Mouse (Mus musculus) common myeloid progenitor, adult 5-6 weeks (primary cell): Measurements from ENCODE around the gene Fancg. TPM values are rescaled to one million over a fixed set of nuclear protein-coding genes. Genes with fewer than 3 reads are reported as not detected.

ENCODE experiments used
- ATAC-seq: replicated peaks from 2 replicates; pipeline ENCODE4 v1.8.0; 2016; ENCODE audit warnings: low read depth, mild to moderate bottlenecking, moderate TSS enrichment, inconsistent platforms; ENCODE audit not compliant: poor library complexity, severe bottlenecking
- total RNA-seq: library from RNA; stranded (forward); fragments of 200-1000, 187-1606 nt; gene quantifications from 2 replicates; pipeline ENCODE4 v1.2.3, GENCODE M21; 2017

Fancg gene
- 15.4 and 20.2 TPM in 2 replicates for total RNA-seq

DNA sequence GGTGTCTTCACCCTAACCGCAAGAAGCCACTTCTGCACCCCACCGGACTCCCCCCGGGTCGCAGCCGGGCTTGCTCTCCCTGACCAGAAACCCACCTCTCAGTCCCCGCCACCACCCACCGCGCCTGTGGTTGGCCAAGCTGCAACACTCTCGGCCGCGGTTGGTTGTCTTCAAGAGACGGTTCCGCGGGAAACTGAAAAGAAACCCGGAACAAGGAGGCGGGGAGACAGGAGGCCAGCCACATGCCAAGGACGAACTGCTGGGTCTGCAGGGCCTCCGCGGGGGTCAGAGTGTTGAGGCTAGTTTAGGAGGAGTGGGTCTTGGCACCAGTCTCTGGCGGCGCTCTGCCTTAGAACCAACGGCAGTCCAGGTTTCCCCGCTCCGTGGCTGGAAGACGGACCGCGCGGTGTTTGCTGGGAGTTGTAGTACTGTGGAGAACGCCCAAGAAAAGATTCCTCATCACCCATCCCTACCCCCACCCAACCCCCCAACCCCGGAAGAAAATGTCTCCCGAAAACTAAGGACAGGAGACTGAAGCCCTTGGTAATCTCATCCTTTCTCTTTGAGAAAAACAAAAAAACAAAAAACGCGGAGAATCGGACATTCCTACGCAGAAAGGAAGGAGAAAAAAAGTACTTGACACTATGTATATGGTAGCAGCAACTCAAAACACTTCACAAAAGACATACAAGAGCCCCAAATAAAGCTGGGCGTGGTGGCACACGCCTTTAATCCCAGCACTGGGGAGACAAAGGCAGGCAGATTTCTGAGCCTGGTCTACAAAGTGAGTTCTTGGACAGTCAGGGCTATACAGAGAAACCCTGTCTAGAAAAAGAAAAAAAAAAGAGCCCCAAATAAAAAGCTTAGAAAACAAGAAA is at the start of gene Fancg:
Fancg (minus strand) TSS at position 346 of the 878 bp plus-strand sequence.
- ATAC-seq: peak; percentile 88

DNA sequence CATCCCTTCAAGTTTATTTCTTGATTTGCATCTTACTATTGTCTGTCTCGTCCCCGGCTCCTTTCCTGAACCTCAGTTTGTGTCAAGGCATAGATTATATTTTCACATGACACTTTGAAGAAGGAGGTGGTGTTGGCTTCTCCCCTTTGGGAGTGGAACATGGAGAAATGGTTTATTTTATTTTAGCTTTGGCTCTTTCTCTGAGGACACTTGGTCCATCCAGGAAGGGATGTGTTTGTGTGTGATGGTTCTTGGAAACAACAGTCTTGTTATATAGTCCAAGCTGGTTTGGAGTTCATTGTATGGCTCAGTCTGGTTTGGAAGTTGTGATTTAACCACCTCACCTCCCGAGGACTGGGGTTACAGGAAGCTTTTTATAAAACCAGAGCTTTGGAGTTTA is 49.4 kb upstream of the Fancg start:
- no peak for ATAC-seq

DNA sequence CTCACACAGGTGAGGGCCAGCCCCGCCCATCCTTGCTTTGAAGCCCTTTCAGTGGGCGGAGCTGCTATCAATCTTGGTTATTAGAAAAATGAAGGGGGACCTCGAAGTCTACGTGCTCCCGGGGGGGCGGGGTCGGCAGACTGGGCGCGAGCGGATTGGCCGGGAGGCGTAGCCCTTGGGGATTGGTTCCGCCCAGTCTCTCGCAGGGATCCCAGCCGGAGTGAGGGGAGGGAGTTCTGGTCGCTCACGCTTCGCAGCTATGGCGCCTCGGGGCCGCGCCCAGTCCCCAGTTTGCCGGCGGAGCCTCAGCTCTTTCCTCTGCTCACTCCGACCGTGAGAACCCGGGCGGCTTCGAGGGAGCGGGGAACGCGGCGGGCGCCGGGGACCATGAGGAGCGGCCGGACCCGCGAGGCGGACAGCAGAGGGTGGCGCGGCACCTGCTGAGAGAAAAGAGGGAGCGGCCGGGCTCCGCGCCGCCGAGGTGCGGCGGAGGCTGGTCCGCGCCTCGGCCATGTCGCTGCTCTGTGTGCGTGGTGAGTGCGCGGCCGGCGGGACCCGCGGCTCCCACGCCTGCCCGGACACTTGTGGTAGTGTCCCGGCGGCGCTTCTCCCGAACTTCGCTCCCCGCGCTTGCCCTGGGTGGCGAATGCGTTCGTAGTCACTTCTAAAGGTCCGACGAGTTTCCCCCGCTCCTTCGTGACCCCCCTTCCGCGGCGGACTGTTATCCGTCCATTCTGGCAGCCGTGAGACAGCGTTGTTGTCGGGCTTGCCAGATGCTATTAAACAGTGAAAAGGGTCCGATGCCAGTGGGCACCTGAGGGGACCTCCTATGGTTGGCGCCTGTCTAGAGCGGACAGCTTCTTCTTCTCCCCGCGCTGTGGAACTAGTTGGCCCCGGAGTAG is 48.7 kb upstream of the Fancg start, which contains the start of gene Unc13b:
Unc13b (plus strand) TSS at position 201 of the 902 bp plus-strand sequence.
- peak; percentile 99 for ATAC-seq

DNA sequence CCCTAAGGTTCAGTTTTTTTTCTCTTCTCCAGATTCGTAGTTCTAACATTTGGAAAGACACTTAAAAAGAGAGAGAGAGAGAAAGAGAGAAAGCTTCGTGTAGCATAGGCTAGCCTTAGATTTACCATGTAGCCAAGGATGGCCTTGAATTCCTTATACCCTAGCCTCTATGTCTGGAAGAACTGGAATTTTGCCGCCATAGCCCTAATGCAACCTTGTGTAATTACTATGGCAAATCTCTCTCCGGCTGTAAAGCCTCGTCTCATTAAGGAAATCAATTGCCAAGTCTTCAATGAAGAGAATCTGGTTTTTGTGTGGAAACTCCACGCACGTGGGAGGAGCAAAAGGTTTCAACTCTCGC is 48.1 kb upstream of the Fancg start:
- ATAC-seq: no peak

DNA sequence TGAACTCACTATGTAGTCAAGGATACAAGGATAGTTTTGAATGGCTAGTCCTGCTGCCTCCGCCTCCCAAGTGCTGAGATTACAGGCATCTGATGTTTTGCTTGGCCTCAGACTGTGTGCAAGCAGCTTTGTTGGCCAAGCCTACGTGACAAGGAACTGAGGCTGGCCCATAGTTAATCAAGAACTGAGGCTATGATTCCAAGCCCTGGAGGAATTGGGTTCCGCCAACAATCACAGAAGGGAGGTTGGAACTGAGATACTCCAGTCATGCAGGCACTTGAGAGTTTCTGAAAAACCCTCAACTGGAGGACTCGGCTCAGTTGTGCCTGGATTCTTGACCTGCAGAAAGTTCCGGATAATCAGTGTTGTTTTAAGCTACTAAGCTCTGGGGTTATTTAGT is 47.3 kb upstream of the Fancg start:
- no peak for ATAC-seq

DNA sequence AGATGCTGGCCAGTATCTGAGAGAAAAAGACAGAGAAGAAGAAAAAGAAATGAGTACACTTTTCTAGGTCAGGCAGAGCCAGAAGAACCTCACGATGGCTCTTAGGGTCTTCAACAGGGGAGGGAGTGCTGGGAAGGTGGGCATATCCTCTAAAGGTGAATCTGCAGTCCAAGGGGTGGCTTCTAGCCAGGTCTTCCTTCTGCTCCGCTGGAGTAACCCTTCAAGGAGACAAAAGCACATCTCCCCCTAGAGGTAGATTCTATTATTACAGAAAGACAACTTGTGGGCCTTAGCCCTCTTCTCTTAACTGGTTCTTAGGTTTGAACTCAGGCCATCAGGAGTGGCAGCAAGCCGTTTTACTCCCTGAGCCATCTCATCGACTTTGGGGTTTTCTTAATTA is 42.3 kb upstream of the Fancg start:
- peak; percentile 83 for ATAC-seq

DNA sequence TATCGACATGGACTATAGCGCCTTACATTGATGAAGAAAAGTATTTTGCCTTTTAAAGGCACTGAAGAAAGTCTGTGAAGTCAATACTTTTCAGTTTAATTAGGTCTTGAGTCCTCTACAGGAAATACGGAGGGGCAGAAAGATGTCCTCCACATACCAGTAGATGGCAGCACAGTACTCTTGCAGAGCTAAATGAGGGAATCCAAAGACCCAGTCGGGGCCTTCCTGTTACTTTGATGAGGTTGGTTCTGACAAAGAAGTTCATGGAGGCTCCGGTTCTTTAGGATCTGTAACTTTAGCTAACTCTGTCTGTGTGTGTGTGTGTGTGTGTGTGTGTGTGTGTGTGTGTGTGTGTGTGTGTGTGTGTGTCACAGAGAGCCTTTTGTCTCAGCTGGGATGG is 36.9 kb upstream of the Fancg start:
- ATAC-seq: peak; percentile 46

DNA sequence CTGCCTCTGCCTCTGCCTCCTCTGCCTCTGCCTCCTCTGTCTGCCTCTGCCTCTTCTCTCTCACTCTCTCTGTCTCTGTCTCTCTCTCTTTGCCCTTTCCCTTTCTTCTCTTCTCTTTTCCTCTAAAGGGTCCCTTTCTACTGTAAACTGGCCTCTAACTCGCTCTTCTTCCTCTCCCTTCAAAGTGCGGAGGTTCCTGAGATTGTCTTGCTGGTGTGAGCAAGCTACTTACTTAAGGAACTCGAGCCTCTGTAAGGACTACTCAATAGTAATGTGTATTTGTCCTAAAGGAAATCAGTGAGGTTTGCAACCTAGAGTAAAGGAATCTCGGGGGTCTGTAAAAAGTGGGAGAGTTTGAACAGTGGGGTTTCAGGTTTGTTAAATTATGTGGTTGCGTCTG is 36.3 kb upstream of the Fancg start:
- ATAC-seq: no peak

DNA sequence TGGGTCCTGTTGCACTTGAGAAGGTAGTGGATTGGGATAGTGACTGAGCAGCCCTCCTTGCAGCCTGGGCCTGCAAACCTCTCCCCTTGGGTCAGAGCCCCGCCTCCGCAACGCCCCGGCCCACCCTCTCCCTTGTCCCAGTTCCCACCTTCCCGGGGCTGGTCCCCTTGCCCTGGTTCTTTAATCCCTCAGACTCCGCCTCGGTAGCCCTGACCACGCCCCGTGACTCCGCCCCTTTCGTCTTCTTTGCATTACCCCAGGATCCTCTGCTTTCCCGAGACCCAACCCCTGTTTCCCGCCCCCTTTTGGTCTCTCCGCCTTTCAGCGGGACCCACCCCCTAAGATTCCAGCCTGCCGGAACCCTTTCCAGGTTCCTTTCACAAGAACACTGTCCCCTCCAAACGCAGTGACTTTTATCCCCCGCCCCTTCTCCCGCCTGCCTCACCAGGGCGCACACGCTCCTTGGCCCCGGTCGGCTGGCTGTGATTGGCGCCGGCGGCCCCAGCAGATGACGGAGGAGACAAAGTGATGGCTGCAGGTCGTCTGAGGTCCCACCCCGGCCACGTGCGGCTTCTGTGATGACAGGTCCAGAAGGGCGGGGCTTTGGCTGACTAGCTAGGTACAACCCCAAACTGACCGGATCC is 35.5 kb upstream of the Fancg start, which contains the start of gene Fam214b:
Fam214b (minus strand) TSS at position 562 of the 644 bp plus-strand sequence.
- peak; percentile 77 for ATAC-seq

DNA sequence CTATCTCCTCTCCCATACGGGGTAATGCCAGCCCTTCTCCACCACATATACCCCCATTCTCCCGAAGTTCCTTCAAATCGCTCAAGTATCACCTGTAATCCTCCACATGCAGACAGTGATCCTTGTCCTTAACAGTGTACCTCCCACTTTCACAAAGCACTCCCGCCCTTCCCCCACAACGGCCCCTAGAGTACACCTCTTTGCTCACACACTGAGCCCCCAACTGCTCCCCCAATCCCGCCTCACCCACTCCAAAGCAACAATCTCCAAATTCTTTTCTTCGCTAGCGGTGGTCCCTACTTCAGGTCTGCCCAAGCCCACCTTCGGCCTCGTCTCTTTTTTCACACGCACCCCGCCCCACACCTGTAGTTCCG is 35.0 kb upstream of the Fancg start:
- ATAC-seq: no peak

DNA sequence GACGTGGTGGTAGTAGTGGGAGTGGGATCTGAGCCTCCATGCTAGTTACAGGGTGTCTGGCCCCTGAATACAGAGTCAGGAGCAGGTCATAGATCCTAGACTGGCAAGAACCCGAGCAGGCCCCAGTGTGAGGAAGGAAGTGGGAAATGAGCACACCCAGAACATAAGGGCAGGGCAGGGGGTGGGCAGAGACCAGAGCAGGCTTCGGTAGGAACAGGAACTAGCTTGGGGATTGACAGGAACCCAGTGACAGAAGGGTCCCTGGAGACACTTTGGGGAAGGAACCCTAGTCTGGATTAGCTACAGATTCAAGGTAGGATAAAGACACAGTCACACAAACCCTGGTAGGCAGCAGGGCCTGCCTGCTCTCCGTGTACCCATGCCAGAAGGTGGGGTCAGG is 34.4 kb upstream of the Fancg start:
- peak; percentile 34 for ATAC-seq

DNA sequence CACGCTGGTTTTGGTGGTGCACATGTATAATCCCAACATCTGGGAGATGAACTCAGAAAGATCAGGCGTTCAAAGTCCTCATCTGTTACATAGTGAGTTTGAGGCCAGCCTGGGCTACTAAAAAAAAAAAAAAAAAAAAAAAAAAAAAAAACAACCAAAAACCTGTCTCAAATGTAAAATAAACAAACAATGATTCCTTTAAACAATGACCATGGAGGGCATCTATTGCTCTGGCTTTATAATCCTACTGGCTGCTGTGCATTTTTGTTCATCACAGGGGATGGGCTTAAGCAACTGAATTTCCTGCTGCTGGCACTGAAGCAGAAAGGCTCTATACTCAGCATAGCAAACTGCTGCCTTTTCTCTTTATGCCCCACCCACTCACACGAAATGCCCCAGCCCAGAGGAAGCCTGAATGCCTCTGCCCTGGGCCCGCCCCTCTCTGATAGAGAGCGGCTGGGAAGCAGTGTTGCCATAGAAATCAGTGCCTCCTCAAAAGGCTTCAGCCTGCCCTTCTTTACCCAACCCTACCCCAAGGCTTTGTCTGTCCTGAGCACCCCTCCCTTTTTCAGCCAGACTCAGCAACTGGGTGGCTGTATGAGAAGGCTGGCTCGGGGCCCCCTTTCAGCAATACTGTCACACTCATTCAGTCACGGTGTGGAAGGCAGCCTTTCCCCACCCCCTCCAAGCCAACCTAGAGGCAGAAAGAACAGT is 33.5 kb upstream of the Fancg start:
- peak; percentile 33 for ATAC-seq

DNA sequence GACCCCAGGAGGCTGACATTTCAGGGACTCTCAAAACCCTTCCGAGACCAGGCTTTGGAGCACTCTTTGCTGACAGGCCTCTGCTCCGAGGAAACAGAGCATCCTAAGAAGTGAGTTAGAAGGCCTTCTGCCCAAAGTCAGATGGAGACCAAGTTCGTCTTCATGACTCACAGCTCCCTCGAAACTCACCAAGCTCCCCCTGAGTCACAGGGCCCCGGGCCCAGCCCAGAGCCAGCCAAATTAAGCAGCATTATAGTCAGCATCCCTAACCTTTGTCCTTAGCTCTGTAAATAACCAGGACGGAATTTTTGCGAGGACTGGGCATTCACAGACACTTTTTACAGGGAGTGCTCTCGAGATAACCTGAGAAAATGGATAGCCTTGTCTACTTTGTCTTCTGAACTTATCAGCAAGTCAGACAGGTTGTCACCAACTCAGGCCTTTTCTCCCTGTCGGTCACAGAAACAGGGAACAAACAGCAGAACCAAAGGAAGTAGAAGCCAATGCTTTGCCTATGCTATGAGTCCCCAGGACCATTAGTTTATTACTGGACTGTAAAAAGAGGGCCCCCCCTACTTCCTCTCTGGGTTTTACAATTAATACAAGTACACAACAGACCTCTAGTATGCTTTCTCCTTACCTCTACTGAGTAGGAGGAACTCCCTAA is 30.7 kb upstream of the Fancg start:
- no peak for ATAC-seq

DNA sequence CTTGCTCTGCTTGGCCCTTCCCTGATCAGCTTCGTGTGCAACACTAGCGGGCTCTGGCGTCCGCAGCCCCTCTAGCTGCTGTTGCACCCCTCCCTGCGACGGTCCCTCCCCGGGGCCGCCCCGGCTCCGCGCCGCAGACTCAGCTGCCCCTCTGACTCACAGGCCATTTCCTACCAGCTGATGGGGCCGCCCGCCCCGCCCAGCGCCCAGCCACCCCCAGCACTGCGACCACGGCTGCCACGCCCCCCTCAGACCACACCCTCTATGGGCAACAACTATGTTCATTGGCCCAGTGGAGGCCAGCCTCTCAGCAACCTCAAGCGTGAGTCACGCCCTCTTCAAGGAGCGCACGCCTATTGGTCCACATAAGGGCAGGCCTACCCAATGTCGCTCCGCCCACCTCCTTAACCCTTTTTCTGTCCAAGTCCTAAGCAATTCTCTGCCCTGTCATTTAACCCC is 29.8 kb upstream of the Fancg start:
- ATAC-seq: peak; percentile 86

DNA sequence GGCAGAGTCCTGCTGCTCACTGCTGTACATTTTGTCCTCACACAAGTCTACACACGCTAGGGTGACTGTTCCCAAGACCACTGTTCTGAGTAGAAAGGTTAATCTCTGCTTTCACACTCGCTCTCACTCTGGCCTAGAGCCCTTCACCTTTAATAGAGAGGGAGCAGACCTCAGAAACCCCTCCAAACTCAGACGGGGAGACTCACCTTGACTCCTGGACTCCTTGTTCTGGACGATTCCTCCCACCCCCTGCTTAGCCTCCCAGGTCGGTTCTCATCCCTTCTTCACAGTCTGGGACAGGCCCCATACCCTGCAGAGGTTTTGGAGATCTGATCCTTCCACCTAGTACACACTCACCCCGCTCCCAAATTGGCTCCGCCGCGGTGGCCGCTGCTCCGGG is 29.3 kb upstream of the Fancg start:
- ATAC-seq: no peak

DNA sequence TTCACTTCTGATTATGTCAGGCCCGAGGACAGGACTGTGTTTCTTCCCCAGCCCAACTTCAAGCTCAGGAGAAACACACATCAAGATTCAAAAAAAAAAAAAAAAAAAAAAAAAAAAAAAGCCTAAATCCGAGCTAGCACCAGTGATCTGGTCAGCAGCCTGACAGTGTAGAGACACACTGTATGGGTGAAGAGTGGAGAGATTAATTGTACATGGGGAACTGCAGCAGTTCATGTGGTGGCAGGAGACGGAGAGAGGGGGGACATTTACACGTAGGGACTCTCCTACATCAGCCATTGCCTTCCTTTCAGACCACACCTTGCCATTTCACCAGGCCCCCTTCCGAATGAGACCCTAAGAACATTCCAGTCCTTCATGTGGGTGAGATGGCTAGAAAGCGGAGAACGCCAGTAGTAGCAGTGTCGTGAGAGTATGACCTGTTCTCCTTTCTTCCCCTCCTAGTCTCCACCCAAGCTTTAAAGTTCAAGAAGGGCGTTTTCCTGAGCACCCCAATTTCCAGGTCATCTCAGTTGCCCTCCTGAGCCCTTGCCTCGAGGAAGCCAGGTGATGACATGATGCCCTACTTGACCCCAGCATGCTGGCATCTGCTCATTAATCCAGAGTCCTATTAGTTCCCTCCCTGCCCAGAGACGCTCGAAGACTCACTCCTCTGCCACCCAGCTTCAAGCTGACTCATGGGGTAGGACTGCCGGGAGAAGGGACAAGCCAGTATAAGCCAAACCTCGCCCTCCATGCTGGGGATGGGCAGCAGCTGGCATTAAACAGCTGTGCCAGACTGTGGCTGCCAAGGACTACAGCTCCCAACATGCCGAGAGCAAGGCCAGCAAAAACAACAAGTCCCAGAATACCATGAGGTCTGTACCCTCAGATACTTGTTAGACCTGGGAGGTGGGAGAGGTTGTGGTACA is 28.5 kb upstream of the Fancg start:
- no peak for ATAC-seq

DNA sequence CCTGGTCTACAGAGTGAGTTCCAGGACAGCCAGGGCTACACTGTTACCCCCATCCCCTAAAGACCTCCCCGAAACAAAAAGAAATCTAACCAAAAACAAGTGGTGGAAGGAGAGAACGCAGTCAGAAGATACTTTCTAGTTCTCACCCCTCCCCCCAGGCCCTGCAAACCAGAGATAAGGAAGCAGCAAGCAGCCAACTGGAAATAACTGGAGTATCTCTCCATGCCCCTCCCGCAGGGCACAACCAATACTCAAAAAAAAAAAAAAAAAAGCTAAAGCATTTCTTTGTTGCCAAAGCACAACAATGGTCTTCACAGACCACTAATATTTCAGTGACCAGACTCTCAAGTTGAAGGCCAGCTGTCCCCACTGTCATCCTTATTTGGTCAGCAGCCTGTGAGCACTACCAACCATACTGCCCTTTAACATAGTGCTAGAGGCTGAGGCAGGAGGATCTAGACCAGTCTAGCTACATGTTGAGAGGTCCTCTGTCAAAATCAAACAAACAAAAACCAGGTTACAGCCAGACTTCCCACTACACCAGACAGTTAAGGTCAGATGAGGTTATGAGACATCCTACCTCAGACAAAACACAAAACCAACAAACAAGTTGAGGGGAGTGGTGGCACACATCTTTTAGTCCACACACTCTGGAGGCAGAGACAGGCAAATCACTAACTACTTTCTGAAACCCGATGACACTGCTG is 27.7 kb upstream of the Fancg start:
- ATAC-seq: peak; percentile 58

DNA sequence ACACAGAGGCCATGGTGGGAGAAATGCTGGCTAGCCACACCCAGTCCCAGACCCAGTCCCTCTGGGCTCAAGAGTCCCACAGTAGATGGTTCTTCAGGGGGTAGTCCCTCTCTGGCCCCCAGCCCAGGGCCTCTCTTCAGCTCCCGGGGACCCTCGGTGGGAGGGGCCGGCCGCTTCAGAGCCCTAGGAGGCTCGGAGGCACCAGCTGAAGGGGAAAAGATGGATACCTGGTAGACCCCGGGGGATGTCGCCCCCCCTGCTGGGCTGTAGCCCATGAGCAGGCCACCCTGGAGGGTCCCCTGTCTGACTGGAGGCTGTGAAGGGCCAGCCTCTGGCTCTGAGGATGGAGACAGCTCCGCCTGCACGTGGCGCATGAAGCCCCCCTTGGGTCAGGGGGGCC is 26.1 kb upstream of the Fancg start:
- no peak for ATAC-seq
